Mouse (Mus musculus): ENCODE results near the gene Gm960.

The Gm960 gene

GRCm38 (mm10) chr19:4622780-4623179, 75.7 kb downstream of the Gm960 start:
- DNase-seq = no peak

- peak in 1 of 2 experiments; percentile 3 for DNase-seq
These were observed 77.7 kb downstream of the Gm960 start for GRCm38 (mm10) chr19:4620721-4621120.

- peak; percentile 10 to 25 for DNase-seq
These were observed 79.0 kb downstream of the Gm960 start for GRCm38 (mm10) chr19:4619461-4619860.

- peak in 1 of 2 experiments; percentile 63 for DNase-seq
These were observed 80.3 kb downstream of the Gm960 start for GRCm38 (mm10) chr19:4618183-4618582.

DNA sequence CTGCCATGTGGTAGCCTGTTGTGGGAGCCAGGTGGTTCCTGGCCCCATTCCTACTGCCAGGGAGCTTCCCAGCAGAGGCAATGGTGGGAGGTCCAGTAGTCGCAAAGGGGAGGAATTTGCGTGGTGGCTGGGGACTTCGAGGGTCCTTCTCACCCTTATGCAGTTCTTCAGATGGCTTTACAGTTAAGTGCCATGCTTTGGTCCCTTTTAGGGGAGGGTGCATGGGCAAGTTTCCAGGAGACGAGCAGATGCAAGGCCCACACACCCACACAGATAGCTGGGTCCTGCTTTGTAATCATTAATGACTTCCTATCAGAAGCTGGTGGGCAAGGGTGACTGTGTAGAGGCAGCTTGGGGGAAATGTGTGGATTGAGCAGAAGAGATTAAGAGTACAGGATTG, 81.9 kb downstream of the Gm960 start:
- peak; percentile 26 to 45 for DNase-seq

DNA sequence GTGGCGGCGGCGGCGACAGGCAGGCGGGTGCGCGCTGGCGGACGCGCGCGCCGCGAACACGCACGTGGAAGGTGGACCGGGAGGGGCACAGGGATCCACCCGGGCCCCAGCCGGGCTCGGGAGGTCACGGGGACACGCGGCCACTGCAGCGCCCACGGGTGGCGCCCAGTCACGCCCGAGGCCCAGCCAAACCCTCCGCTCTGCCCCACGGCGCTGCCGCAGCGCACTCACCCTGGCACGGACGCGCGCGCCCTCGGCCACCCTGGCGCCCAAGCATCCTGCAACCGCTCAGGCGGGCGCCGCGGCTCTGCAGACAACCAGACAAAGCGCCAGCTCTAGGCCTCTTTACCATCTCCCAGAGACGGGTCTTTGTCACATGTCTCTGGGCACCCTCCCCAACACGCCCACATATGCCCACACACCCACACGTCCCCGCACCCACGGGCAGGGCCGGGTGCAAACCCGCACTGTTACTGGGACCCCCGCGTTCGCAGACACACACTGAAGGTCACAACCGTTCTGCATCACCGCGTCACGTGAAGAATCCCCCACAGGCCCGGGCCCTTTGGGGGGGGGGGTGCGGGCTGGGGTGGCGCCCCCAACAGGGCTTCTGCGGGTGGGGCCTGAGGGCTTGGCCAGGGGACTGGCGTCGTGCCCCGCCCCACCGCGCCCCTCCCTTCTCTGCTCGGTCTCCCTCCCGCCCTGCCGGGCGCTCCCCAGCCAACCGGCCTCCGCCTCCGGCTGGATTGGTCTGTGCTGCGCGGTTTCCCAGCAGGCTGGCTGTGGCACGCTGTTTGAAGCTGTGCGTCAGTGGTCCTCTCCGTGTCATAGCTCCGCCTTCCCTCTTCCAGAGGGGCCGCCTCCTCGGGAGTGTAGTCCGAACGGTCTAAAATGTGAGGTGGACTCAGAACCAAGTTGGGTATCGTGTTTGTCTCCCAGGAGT, 83.0 kb downstream of the Gm960 start, which contains the start of gene Lrfn4:
TSS of gene Lrfn4 (minus strand) at position 517 of the 943 bp plus-strand sequence.
- peak; percentile 87 to 88 for DNase-seq

DNA sequence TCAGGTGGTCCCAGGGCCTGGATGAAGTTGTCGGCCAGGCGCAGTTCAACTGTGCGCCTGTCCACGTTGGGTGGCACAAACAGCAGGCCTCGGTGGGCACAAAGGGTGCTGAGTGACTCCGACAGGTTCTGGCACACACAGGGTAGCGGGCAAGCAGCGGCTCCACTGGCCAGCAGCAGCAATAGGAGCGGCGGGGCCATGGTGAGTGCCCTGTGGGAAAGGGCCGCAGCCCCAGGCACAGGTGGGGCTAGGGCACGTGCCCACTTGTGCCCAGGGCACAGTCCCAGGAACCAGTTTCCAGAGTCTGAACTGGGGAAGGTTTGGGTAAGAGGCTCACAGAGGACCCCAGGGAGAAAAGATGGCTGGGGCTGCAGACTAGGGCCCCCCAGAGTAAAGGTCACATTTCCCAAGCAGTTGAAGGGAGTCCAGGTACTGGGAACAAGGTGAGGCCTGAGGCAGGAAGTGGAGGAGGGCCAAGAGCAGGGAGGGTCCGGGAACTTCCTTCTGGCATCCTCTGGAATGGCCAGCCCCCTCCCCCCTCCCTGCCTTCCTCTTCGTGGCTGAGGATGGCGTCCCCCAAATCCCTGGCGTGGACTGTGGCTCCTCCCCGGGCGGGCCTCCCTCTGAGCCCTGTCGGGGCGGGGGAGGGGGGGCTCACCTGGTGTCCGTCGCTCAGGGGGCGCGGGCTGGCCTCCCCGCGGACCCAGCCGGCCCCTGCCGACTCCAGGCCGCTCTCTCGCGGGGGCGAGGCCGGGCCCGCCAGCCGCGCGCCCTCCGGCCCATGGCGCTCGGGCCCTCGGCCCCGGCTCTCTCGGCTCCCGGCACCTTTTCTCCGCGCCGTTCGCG, 83.9 kb downstream of the Gm960 start:
- DNase-seq = peak; percentile 56 to 57

DNA sequence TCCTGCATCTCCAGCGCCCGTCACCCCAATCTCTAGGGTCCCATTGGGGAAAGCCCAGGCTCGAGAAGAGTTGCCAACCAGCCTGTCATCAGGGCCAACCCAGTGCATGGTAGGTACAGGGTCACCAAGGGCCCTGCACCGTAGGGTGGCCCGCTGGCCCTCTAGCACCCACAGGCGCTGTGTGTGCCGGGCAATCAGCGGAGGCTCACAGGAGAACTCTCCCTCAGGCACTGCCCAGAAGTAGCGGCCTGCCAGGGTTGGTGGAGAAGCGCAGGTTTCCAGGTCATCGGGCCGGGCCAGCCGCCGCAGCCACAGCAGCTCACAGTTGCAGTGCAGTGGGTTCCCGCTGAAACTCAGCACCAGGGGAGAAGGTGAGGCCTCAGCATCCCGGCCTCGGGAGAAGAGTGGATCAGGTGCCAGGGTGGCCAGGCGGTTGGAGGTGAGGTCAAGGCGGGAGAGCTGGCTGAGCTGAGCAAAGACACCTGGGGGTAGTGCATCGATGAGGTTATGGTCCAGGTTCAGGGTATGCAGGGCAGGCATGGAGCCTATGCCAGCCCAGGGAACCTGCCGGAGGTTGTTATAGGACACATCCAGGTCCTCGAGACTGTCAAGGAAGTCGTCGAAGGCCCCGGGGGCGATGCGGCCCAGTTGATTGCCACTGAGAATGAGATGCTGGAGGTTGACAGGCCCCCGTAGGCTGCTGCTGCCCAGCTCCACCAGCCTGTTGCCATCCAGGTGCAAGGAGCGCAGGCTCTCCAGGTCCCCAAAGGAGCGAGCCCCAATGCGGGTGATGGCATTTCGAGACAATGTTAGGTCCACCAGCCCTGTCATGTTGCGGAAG, 84.8 kb downstream of the Gm960 start:
- peak in 1 of 2 experiments; percentile 31 for DNase-seq

DNA sequence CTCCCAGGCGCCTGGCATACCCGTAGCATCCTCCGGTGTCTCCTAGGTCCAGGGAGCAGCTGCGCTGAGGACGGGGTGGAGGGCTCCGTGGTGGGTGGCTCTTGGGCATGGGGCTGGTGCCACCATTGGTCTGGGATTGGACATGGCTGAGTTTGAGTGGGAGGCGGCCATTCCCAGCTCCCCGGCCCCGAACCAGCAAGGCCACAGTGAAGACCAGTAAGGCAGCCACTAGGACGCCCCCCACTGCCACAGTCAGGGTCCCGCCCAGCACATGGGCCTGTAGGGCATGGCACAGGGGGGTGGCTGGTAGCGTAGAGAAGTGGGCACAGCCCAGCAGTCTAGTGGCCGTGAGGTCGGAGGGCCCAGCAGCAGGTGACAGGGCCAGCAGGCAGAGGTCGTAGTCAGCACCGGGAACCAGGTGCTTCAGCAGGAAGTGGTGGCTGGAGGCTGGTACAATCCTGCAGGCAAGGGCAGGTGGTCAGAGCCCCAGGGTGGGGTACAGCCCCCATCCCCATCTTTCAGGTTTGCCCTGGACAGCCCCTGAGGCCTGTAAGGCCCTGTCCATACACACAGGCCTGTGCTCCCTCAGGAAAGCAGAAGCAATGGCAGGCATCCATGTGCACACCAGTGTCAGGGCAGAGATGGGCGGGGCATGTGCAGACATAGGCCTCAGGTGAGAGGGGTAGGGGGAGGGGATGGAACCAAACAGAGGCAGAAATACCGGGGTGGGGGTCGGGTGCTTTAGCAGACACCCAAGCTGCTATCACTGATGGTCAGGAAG, 86.1 kb downstream of the Gm960 start:
- no peak for DNase-seq

GRCm38 (mm10) chr19:4610109-4610508, 88.4 kb downstream of the Gm960 start:
- no peak for DNase-seq

- no peak for DNase-seq
These were observed 90.0 kb downstream of the Gm960 start for GRCm38 (mm10) chr19:4608511-4608910.

GRCm38 (mm10) chr19:4607406-4607805, 91.1 kb downstream of the Gm960 start:
- no peak for DNase-seq

DNA sequence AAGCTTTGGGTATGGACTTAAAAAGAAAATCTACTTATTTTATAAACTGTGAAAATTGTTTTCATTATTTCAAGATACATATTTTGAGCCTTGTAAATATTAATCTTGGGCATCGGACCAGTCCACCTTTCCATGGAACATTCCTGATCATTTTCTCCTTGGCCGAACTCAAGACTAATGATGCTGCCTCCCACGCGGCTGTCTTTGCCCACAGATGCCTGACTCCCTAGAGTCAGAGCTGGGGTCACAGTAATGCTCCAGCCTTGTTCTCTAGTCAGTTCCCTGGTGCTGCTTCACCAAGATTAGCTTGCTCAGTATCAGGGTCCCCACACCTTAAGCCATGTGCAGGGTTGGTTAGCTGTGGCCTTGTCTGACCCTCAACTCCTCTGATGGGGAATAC, 92.8 kb downstream of the Gm960 start:
- DNase-seq = no peak

DNA sequence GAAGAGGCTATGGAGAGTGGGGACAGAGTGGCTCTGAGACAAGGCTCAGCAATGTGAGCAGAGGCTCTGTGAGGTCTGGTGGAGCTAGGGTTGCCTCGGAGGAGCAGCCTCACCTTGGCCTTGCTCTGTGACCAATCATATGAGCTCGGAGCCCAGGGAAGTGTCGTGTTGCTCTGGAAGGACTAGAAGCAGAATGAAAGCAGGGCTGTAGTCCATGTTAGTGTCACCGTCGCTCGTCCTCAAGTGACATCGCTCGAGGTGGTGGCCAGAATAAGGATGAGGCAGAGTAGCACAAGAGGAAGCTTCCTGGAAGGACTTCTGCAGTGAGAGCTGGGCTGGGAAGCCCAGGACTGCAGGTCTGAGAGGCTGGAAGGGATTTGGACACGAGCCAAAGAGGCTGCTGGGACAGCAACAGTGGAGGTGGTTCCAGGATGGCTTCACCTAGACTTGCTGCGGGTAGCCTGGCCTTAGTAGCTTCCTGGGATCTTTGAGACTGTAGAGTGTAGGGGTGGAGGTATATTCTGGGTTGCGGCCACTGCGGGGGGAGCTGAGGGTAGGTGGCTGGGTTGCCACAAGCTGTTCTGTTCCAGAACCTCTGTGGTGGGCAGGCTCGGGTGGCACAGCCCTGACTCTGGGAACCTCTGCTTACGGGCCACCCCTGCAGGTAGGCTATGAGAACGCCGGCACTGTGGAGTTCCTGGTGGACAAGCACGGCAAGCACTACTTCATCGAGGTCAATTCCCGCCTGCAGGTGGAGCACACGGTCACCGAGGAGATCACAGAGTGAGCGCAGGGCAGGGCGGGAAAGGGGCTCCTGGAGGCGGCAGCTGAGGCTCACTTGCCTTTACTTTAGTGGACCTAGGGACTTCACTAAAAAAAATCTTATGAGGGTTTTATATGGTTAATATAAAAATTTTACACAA, 94.4 kb downstream of the Gm960 start:
- peak; percentile 63 to 76 for DNase-seq

DNA sequence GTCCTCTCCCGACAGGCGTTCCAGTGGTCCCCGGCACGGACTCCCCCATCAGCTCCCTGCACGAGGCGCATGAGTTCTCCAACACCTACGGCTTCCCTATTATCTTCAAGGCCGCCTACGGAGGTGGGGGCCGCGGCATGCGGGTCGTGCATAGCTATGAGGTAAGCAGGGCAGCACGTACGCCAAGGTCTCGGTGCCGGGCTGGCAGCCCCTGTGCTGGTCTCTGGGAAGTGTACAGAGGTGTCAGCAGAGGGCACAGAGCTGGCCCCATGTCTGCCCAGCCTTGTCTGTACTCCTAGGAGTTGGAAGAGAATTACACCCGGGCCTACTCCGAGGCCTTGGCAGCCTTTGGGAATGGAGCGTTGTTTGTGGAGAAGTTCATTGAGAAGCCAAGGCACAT, 96.0 kb downstream of the Gm960 start:
- no peak for DNase-seq

DNA sequence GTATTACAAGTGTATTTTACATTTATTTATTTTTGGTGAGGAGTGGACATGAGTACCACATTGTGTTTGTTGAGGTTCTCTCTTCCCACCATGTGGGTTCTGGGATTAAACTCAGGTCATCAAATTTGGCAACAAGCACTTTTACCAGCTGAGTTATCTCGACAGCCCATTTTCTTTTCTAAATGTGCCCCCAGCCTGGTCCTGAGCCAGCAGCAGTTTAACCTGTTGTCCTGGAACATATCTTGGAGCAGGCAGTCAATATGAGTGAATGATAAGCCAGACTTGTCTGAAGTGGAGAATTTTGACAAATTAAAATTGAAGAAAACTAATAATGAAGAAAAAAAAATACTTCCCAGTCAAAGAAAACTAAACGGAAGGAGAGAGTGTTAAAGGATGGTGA, 102.4 kb downstream of the Gm960 start:
- DNase-seq = no peak

DNA sequence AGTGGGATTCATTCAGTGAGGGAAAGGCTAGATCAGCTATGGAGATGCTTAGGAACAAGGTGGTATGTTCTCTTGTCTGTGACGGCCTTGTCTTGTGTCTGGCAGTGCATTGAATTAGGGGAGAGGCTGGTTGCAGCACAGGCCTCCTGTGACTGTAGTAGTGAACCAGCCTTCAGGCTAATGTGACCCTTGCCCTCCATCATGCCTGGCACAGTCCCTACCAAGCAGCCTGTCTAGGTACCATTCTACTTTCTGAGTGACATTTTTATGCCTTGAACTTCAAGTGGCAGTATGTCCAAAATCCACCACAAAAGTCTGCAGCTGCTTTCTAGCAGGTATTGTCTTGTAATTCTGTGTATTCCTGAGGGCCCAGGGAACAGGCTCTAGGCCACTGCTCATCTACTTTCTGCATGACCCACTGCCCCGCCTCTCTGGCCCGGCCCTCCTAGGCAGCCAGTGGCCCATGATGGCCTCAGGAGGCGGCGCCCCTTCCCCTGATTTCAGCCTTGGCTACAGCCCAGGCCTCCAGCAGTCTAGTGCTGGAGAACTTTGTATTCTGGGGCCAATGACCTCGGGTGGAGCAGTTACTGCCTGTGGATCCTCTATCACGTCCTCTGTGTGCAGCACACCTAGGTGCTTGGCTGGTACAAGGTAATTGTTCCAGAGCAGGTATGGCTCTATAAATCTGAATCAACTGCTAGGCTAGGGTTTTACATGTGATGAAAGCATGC, 104.5 kb downstream of the Gm960 start:
- no peak for DNase-seq

GRCm38 (mm10) chr19:4590025-4590424, 108.4 kb downstream of the Gm960 start:
- DNase-seq = no peak

- DNase-seq = peak; percentile 60 to 78
These were observed 109.4 kb downstream of the Gm960 start for GRCm38 (mm10) chr19:4589081-4589480.

DNA sequence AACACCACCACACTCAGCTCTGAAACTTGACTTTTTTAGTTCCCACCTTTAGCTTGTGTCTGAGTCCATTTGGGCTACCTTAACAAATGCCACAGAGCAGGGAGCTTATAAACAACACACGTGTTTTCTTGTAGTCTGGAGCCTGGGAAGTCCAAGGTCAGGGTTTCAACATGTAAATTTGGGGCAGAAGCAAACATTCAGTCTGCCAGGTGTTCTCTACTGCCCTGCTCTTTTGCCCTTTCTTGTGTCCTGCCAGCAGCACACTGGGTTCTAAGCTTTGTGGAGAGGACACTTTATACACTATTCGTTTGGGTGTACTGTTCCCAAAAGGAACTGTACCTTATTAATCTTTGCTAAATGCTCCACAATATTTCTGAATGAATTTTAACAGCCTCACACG, 110.0 kb downstream of the Gm960 start:
- no peak for DNase-seq

Data from cerebellum, postnatal 14 days (tissue).